Mouse (Mus musculus) small intestine, adult 2 months (tissue): ENCODE results near the gene Mmp21. TPM values are rescaled to one million over a fixed set of nuclear protein-coding genes. Genes with fewer than 3 reads are reported as not detected.
"Not testable (repeated sequence)": the region's sequence is repeated elsewhere in the genome, so short reads cannot be mapped to it uniquely, and the experiment has no call there.

Experiments
- H3K27ac ChIP-seq: fragments of 200-500 bp; 2 replicates; pipeline ENCODE4 v1.5.1; 2012; ENCODE audit warnings: low read depth, low read length, control low read depth, inconsistent platforms; ENCODE audit not compliant: insufficient read depth
- H3K27me3 ChIP-seq: fragments of 200-500 bp; 2 replicates; pipeline ENCODE4 v1.6.1; 2012; ENCODE audit warnings: mild to moderate bottlenecking, moderate library complexity, low read length, inconsistent platforms; ENCODE audit not compliant: control insufficient read depth, insufficient read depth
- H3K36me3 ChIP-seq: fragments of 200-500 bp; 2 replicates; pipeline ENCODE4 v1.6.1; 2012; ENCODE audit warnings: mild to moderate bottlenecking, low read length, control low read depth, inconsistent platforms; ENCODE audit not compliant: control insufficient read depth, insufficient read depth
- H3K4me1 ChIP-seq: fragments of 200-500 bp; 2 replicates; pipeline ENCODE4 v1.6.1; 2012; ENCODE audit warnings: low read length, inconsistent platforms, mixed read lengths; ENCODE audit not compliant: control insufficient read depth, insufficient read depth, insufficient read length
- H3K4me3 ChIP-seq: fragments of 200-500 bp; 2 replicates; pipeline ENCODE4 v1.5.1; 2012; ENCODE audit warnings: low read depth, mild to moderate bottlenecking, control low read depth, inconsistent platforms, low read length, moderate library complexity
- CTCF ChIP-seq: fragments of 200-500 bp; IDR thresholded peaks from 2 replicates; pipeline ENCODE4 v1.5.1; 2012; ENCODE audit warnings: low read depth, mild to moderate bottlenecking, control low read depth, inconsistent platforms, low read length, moderate library complexity, mixed read lengths; ENCODE audit not compliant: insufficient replicate concordance, insufficient read length; ENCODE audit errors: extremely low read depth
- POLR2A ChIP-seq: fragments of 200-500 bp; IDR thresholded peaks from 2 replicates; pipeline ENCODE4 v1.6.1; 2012; ENCODE audit warnings: low read depth, mild to moderate bottlenecking, control low read depth, inconsistent platforms, low read length, moderate library complexity
- WGBS: fragments of 180-500 bp; shearing (Covaris S2); methylation state at CpG from one replicate; pipeline ENCODE4 v1.1.7; 2018; 5-methylcytosine and 5-hydroxymethylcytosine counted together
- polyA plus RNA-seq: library from polyadenylated mRNA; depleted of rRNA; stranded (reverse); fragments of >200 nt; gene quantifications from 2 replicates; pipeline ENCODE4 v1.2.3, GENCODE M21; 2012

The Mmp21 gene
- polyA plus RNA-seq, 1 experiment, result not detected

DNA sequence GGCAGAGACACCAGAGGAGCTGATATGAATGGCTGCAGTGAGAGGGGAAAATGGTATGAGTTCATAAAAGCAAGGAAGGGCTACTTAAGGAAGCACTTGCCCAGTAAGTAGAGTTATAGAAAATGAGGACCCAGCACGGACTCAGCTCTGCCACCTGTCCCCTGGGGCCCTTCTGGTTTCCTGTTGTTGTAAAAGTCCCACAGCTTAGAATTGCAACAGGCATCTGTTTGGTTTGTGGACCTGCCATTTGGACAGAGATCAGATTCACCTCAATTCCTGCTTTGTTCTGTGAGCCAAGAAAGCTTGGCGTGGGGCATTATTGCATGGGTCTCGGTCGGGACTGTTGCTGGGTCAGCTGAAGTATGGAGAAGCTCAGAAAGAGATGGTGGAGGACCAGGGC is 35.5 kb upstream of the Mmp21 start:
- Histone ChIP-seq H3K27me3 (no peaks in the 10 kb centered on the region), H3K27ac (no peak overlapping the region), H3K4me1 (no peaks in the 10 kb centered on the region), H3K36me3 (peaks cover 50% of the 10 kb centered on the region), H3K4me3 (no peak overlapping the region)
- 56% methylated on average over 4 of the region's 4 CpGs for WGBS
- TF ChIP-seq CTCF (no peak), POLR2A (no peak)

DNA sequence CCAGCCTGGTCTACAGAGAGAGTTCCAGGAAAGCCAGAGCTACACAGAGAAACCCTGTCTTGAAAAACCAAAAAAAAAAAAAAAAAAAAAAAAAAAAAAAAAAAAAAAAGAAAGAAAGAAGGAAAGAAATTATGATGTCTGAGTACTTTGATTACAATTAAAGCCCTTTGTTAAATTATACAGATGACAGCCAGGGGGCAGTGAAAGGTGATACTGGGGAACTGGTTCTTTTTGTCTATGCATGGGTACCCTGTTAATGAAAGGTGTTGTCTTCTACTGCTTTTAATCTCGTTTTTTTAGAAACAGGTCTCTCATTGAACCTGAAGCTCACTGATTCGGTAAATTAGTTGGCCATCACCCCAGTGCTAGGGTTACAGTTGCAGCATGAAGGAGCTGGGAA is 27.4 kb upstream of the Mmp21 start:
- H3K27ac ChIP-seq, result no peak overlapping the region
- TF ChIP-seq POLR2A, result no peak
- TF ChIP-seq CTCF, result no peak
- H3K36me3 ChIP-seq, result no peaks in the 10 kb centered on the region
- no peaks in the 10 kb centered on the region for H3K27me3 ChIP-seq
- no peak overlapping the region for H3K4me3 ChIP-seq
- H3K4me1 ChIP-seq, result peaks cover 4% of the 10 kb centered on the region; the same call in 1 of the 2 replicates
- WGBS, result 74% methylated on average over 2 of the region's 2 CpGs

DNA sequence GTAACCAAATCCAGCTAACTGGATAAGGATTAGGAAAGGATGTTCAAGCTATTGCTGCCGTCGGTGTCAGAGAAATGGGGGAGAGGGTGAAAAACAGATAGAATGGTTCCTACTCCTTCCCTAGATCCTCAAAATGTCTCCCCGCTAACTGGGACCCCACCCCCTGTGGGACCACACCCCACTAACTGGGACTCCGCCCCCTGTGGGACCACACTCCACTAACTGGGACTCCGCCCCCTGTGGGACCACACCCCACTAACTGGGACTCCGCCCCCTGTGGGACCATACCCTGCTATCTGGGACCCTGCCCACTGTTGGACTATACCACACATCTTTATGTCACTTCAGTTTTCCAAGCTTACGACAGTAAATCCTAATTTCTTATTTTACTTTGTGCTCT is 24.0 kb upstream of the Mmp21 start:
- no peaks in the 10 kb centered on the region for H3K27me3 ChIP-seq
- TF ChIP-seq POLR2A (no peak), CTCF (no peak)
- H3K36me3 ChIP-seq, result peaks cover 5% of the 10 kb centered on the region; the same call in 1 of the 2 replicates
- no peak overlapping the region for H3K4me3 ChIP-seq
- no peak overlapping the region for H3K27ac ChIP-seq
- H3K4me1 ChIP-seq, result no peaks in the 10 kb centered on the region
- WGBS, result 96% methylated on average over 7 of the region's 7 CpGs

DNA sequence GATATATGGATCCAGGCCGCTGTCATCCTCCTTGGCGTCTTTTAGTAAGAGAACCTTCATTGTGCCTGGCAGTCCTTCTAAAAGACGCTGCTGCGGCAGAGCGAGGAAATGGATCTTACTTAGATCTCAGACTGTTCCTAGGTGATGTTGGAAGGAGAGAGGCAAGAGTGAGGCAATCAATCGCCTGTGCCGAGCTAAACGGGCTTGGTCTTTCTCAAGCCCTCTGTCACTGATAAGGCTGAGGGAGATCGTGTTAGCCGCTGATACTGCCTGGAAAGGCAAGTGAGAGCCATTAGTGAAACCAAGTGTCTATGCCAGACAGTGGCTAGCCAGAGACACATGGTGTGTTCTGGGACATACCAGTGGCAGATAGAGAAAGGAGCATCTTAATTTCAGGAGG is 22.5 kb upstream of the Mmp21 start:
- Histone ChIP-seq H3K27me3 (no peaks in the 10 kb centered on the region), H3K27ac (no peak overlapping the region), H3K36me3 (peaks cover 5% of the 10 kb centered on the region; the same call in 1 of the 2 replicates), H3K4me3 (no peak overlapping the region), H3K4me1 (no peaks in the 10 kb centered on the region)
- no peak for TF ChIP-seq POLR2A
- no peak for TF ChIP-seq CTCF
- 80% methylated on average over 10 of the region's 10 CpGs for WGBS

DNA sequence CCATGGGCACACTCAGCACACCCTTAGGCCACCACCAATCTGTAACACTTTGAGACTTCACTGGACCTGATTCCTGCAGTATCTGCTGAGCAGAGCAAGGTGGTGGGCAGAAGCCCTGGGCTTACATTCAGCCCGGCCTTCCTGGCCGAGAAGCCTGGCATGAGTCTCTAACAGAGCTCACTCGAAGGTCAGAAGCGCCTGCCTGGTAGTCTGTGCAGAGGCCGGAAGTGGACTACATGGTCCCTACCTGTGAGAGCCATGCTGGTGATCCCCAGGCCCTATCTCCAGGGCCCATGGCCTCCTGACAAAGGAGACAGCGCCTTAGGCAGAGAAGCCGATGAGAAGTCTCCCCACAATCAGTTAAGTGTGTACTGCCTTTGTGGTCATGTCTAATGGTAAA is 21.5 kb upstream of the Mmp21 start:
- TF ChIP-seq POLR2A (no peak), CTCF (no peak)
- H3K4me1 ChIP-seq, result no peaks in the 10 kb centered on the region
- H3K27ac ChIP-seq, result no peak overlapping the region
- H3K27me3 ChIP-seq, result no peaks in the 10 kb centered on the region
- H3K4me3 ChIP-seq, result no peak overlapping the region
- H3K36me3 ChIP-seq, result peaks cover 7% of the 10 kb centered on the region; the same call in 1 of the 2 replicates
- WGBS, result 97% methylated on average over 7 of the region's 7 CpGs

DNA sequence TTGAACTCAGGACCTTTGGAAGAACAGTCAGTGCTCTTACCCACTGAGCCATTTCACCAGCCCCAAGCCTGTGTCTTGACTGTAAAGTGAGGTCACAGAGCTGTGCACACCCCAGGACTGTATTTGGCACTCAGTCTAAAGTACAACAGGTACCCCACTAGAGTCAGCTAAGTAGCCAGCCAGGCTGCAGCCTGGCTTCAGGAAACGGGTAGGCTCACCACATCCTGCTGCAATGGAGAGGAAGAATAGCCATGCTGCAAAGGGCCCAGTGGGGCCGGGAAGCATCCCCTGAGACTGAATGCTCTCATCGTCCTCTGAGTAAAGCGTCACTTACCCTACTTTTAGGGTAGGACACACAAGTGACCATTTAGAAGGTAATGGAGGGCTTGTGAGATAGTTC is 20.0 kb upstream of the Mmp21 start:
- Histone ChIP-seq H3K4me1 (no peaks in the 10 kb centered on the region), H3K36me3 (peaks cover 7% of the 10 kb centered on the region; the same call in 1 of the 2 replicates), H3K27me3 (no peaks in the 10 kb centered on the region), H3K4me3 (no peak overlapping the region), H3K27ac (no peak overlapping the region)
- WGBS, result 89% methylated on average over 4 of the region's 4 CpGs
- no peak for TF ChIP-seq POLR2A
- no peak for TF ChIP-seq CTCF

DNA sequence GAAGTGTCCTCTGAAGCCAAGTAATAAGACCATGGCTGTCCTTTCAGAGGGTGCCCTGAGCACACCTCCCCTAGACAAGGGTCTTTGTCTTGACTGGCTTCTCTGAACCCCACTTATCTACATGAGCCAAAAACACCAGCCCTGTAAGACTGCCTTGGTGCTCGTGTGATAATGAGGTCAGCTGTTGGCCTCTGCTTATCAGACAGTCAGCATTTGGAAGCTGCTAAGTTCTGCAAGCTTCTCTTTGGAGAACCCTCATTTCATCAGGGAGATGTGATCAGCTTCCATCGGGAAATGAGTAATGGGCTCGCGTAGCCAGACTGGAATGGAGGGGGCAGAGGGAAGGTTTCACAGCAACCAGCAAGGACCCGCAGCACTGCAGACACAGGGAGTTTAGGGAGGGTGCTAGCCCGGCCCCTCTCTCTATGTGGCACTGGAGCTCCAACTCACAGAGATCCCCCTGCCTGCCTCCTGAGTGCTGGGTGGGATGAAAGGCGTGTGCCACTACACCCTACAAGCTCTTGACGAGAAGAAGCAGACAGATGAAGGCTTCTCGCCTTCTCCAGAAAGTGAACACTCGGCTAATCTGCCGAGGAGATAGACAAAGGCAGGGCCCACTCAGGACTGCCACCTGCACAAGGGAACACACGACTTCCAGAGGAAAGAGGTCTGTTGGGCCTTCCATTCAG is 18.3 kb upstream of the Mmp21 start:
- WGBS, result 86% methylated on average over 12 of the region's 12 CpGs
- H3K4me1 ChIP-seq, result no peaks in the 10 kb centered on the region
- no peaks in the 10 kb centered on the region for H3K27me3 ChIP-seq
- H3K27ac ChIP-seq, result no peak overlapping the region
- TF ChIP-seq POLR2A (no peak), CTCF (no peak)
- peaks cover 7% of the 10 kb centered on the region; the same call in 1 of the 2 replicates for H3K36me3 ChIP-seq
- no peak overlapping the region for H3K4me3 ChIP-seq

DNA sequence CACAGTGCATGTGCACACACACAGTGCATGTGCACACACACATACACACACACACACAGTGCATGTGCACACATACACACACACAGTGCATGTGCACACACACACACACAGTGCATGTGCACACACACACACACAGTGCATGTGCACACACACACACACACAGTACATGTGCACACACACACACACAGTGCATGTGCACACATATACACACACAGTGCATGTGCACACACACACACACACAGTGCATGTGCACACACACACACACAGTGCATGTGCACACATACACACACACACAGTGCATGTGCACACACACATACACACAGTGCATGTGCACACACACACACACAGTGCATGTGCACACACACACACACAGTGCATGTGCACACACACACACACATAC is 5.8 kb upstream of the Mmp21 start:
- H3K27ac ChIP-seq, H3K4me1 ChIP-seq, H3K27me3 ChIP-seq, H3K4me3 ChIP-seq: not testable (repeated sequence)
- peaks cover 26% of the 10 kb centered on the region for H3K36me3 ChIP-seq
